Mouse (Mus musculus) MEL (cell line): ENCODE results near the gene Smbd1. TPM values are rescaled to one million over a fixed set of nuclear protein-coding genes. Genes with fewer than 3 reads are reported as not detected.

Experiments
- DNase-seq: peaks from one replicate; pipeline ENCODE4 v3.0.0; 2011; ENCODE audit warnings: low read depth, low spot score
- H3K27ac ChIP-seq: 2 replicates; pipeline ENCODE4 v1.5.1; 2012; ENCODE audit warnings: low read depth, mild to moderate bottlenecking, control low read depth, low read length, moderate library complexity; ENCODE audit not compliant: control insufficient read depth
- H3K27me3 ChIP-seq, 2 experiments: fragments of 150-350 bp in 1 of 2; sonication (generic) in 1 of 2; 2 replicates each; pipeline ENCODE4 v1.6.1; 2012; ENCODE audit warnings: low read length in 2 of 2, mild to moderate bottlenecking in 2 of 2, improper control_type of control experiment in 1 of 2, moderate library complexity in 1 of 2; ENCODE audit not compliant: insufficient read depth in 2 of 2, control insufficient read depth in 1 of 2
- H3K36me3 ChIP-seq, 2 experiments: 2 replicates each; pipeline ENCODE4 v1.6.1; 2012 to 2014; ENCODE audit warnings: low read length in 2 of 2, improper control_type of control experiment in 1 of 2, inconsistent platforms in 1 of 2, mild to moderate bottlenecking in 1 of 2; ENCODE audit not compliant: insufficient read depth in 2 of 2, control insufficient read depth in 1 of 2
- H3K4me1 ChIP-seq, 2 experiments: fragments of 150-350 bp in 1 of 2; sonication (generic) in 1 of 2; 2 replicates each; pipeline ENCODE4 v1.6.1; 2012; ENCODE audit warnings: low read length in 2 of 2, improper control_type of control experiment in 1 of 2, mild to moderate bottlenecking in 1 of 2; ENCODE audit not compliant: insufficient read depth in 2 of 2, control insufficient read depth in 1 of 2
- H3K4me3 ChIP-seq, 2 experiments: fragments of 150-350 bp in 1 of 2; sonication (generic) in 1 of 2; 2 replicates each; pipeline ENCODE4 v1.5.1; 2012; ENCODE audit warnings: low read depth in 2 of 2, low read length in 2 of 2, mild to moderate bottlenecking in 2 of 2, moderate library complexity in 2 of 2, control low read depth in 1 of 2, improper control_type of control experiment in 1 of 2; ENCODE audit not compliant: control insufficient read depth in 1 of 2, insufficient read depth in 1 of 2
- H3K79me2 ChIP-seq: 2 replicates; pipeline ENCODE4 v1.6.1; 2012; ENCODE audit warnings: mild to moderate bottlenecking, low read length, moderate library complexity; ENCODE audit not compliant: control insufficient read depth, poor library complexity, insufficient read depth
- H3K9ac ChIP-seq: 2 replicates; pipeline ENCODE4 v1.6.1; 2012; ENCODE audit warnings: low read depth, mild to moderate bottlenecking, control low read depth, low read length, moderate library complexity; ENCODE audit not compliant: control insufficient read depth, poor library complexity, severe bottlenecking
- H3K9me3 ChIP-seq: fragments of 150-350 bp; sonication (generic); replicated peaks from 2 replicates; pipeline ENCODE4 v1.6.1; 2012; ENCODE audit warnings: mild to moderate bottlenecking, low read length, improper control_type of control experiment, moderate library complexity; ENCODE audit not compliant: insufficient read depth
- CTCF ChIP-seq, 3 experiments: IDR thresholded peaks in 2 of 3; conservative IDR thresholded peaks in 1 of 3; 2 replicates each; pipeline ENCODE4 v1.5.1; 2011 to 2012; ENCODE audit warnings: low read length in 3 of 3, low read depth in 2 of 3, mild to moderate bottlenecking in 2 of 3, improper control_type of control experiment in 1 of 3, inconsistent platforms in 1 of 3, mixed read lengths in 1 of 3, moderate library complexity in 1 of 3; ENCODE audit not compliant: control insufficient read depth in 1 of 3, insufficient read depth in 1 of 3, poor library complexity in 1 of 3, severe bottlenecking in 1 of 3
- ELF1 ChIP-seq: IDR thresholded peaks from 2 replicates; pipeline ENCODE4 v1.6.1; 2014; ENCODE audit warnings: low read depth, mild to moderate bottlenecking, inconsistent platforms, low read length, improper control_type of control experiment, moderate library complexity
- EP300 ChIP-seq, 2 experiments: IDR thresholded peaks; 2 replicates each; pipeline ENCODE4 v1.6.1; 2011; ENCODE audit warnings: improper control_type of control experiment in 2 of 2, low read length in 2 of 2, low read depth in 1 of 2, mild to moderate bottlenecking in 1 of 2
- GATA1 ChIP-seq: IDR thresholded peaks from 2 replicates; pipeline ENCODE4 v1.6.1; 2011; ENCODE audit warnings: low read depth, low read length, improper control_type of control experiment
- HCFC1 ChIP-seq: IDR thresholded peaks from 2 replicates; pipeline ENCODE4 v1.6.1; 2012; ENCODE audit warnings: low read depth, mild to moderate bottlenecking, inconsistent platforms, low read length, improper control_type of control experiment, moderate library complexity
- JUND ChIP-seq: IDR thresholded peaks from 2 replicates; pipeline ENCODE4 v1.6.1; 2011; ENCODE audit warnings: low read depth, mild to moderate bottlenecking, improper control_type of control experiment, low read length
- KAT2A ChIP-seq: conservative IDR thresholded peaks from 2 replicates; pipeline ENCODE4 v1.6.1; 2012; ENCODE audit warnings: low read depth, low read length, improper control_type of control experiment, inconsistent platforms
- MAFK ChIP-seq: IDR thresholded peaks from 2 replicates; pipeline ENCODE4 v1.6.1; 2011; ENCODE audit warnings: low read depth, mild to moderate bottlenecking, low read length, improper control_type of control experiment, borderline replicate concordance
- MAX ChIP-seq: IDR thresholded peaks from 2 replicates; pipeline ENCODE4 v1.6.1; 2011; ENCODE audit warnings: low read length, improper control_type of control experiment
- NRF1 ChIP-seq: IDR thresholded peaks from 2 replicates; pipeline ENCODE4 v1.6.1; 2014; ENCODE audit warnings: low read depth, mild to moderate bottlenecking, inconsistent platforms, low read length, improper control_type of control experiment, moderate library complexity; ENCODE audit not compliant: poor library complexity, insufficient read depth, severe bottlenecking
- POLR2A ChIP-seq, 2 experiments: IDR thresholded peaks; 2 replicates each; pipeline ENCODE4 v1.6.1; 2011 to 2012; ENCODE audit warnings: low read length in 2 of 2, mild to moderate bottlenecking in 2 of 2, control low read depth in 1 of 2, improper control_type of control experiment in 1 of 2, low read depth in 1 of 2, moderate library complexity in 1 of 2; ENCODE audit not compliant: control insufficient read depth in 1 of 2, insufficient read depth in 1 of 2, poor library complexity in 1 of 2
- RCOR1 ChIP-seq: IDR thresholded peaks from 2 replicates; pipeline ENCODE4 v1.6.1; 2012; ENCODE audit warnings: low read depth, mild to moderate bottlenecking, inconsistent platforms, low read length, improper control_type of control experiment
- TCF12 ChIP-seq: IDR thresholded peaks from 2 replicates; pipeline ENCODE4 v1.6.1; 2014; ENCODE audit warnings: low read depth, mild to moderate bottlenecking, inconsistent platforms, low read length, improper control_type of control experiment, moderate library complexity
- USF2 ChIP-seq, 2 experiments: IDR thresholded peaks; 2 replicates each; pipeline ENCODE4 v1.6.1; 2011 to 2012; ENCODE audit warnings: improper control_type of control experiment in 2 of 2, low read length in 2 of 2, borderline replicate concordance in 1 of 2, inconsistent platforms in 1 of 2, low read depth in 1 of 2, mild to moderate bottlenecking in 1 of 2; ENCODE audit not compliant: insufficient read depth in 1 of 2
- ZMIZ1 ChIP-seq: IDR thresholded peaks from 2 replicates; pipeline ENCODE4 v1.6.1; 2012; ENCODE audit warnings: low read depth, mild to moderate bottlenecking, inconsistent platforms, low read length, improper control_type of control experiment, moderate library complexity
- ZNF384 ChIP-seq: IDR thresholded peaks from 2 replicates; pipeline ENCODE4 v1.6.1; 2012; ENCODE audit warnings: low read depth, mild to moderate bottlenecking, inconsistent platforms, low read length, improper control_type of control experiment
- polyA plus RNA-seq, 2 experiments: library from polyadenylated mRNA; stranded (reverse) in 1 of 2; unstranded in 1 of 2; fragments of >175 nt in 1 of 2; fragments of >200 nt in 1 of 2; gene quantifications; 2 replicates each; pipeline versions ENCODE4 v1.2.1 to v1.2.4; 2012; ENCODE audit warnings: low replicate concordance in 2 of 2, low read depth in 1 of 2; ENCODE audit not compliant: insufficient read length in 2 of 2, insufficient read depth in 1 of 2, missing spikeins in 1 of 2
- total RNA-seq: library from RNA; depleted of rRNA; stranded (reverse); fragments of 300-350 nt; gene quantifications from 2 replicates; pipeline ENCODE4 v1.2.3, GENCODE M21; 2012; rRNA removed

The Smbd1 gene
- not detected in 2 replicates for total RNA-seq
- polyA plus RNA-seq = not detected

DNA sequence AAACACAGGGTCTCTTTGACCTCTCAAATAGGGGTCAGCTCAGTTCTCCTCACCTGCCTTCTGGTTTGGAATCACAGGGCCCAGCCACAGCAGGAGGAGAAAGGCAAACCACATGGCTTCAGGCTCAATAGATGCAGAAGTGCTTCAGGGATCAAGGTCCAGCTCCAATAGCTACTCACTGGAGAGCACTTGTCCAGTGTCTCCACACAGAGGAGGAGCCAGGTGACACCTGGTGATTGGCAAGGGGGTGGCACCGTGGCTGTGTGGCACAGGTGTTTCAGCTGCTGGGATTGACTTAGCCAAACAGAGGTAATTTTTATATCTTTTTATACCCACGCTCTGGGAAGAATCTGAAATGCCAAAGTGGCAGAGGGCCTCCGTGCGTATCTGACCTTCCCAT, at the start of gene Smbd1:
Gene Smbd1, minus strand, starts transcription at position 157 of the 400 bp plus-strand sequence.
- Histone ChIP-seq H3K27ac (no peak within 1 kb of the TSS), H3K9me3 (no peaks in the 10 kb centered on the region), H3K27me3 (no peaks in the 10 kb centered on the region), H3K4me1 (peaks cover 0 to 18% of the 10 kb centered on the region in 2 experiments; a peak in 2 of 4 replicates), H3K4me3 (no peak within 1 kb of the TSS), H3K36me3 (peaks cover 0 to 7% of the 10 kb centered on the region in 2 experiments; a peak in 2 of 4 replicates), H3K79me2 (no peaks in the 10 kb centered on the region), H3K9ac (no peak within 1 kb of the TSS)
- TF ChIP-seq MAFK = no peak
- no peak for TF ChIP-seq ELF1
- no peak for TF ChIP-seq USF2 (IDR thresholded peaks at IDR 0.05; ENCODE audit: borderline replicate concordance in 1 of 2, insufficient read depth in 1 of 2, low read depth in 1 of 2, low read length in 2 of 2)
- TF ChIP-seq ZNF384 = no peak
- no peak for TF ChIP-seq KAT2A
- DNase-seq = no peak

DNA sequence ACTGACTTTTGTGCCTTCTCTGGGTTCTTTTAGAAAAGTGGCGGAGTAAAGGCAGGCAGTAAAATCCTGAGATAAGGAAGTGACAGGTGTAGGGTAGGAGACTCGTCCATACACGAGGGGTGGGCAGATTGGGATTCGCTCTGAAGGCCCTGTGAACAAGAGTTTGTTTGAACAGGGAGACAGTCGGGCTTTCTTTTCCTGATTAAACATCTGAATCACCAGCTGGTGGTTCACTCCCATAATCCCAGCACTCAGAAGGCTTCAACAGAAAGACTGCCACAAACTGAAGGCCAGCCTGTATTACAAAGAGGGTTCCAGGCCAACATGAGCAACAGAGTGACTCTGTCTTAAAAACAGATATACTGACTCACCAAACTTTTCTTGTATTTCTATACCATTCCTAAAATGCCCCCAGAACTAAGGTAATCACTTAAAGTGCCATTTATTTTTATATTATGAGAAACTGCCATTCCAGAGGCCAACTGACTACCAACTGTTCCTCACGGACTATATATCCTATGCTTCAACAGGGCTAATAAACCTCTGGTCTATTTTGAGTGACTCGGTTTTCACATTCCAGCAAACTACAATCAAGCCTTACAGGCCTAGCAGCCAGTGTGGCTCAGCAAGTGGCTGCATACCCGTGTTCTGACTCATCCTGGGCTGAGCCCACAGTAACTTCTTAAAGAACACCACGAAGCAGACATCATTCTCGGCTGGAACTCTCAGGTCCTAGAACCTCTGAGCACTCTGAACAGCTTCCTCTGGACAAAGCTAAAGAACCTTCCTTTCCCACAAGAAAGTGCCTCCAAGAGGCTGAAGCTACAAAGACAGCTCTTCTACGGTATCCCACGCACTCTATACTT, 48.7 kb upstream of the Smbd1 start:
- no peaks in the 10 kb centered on the region for H3K27me3 ChIP-seq
- TF ChIP-seq POLR2A (IDR thresholded peaks at IDR 0.05; ENCODE audit: control insufficient read depth in 1 of 2, insufficient read depth in 1 of 2, low read depth in 1 of 2, low read length in 2 of 2, poor library complexity in 1 of 2) (no peak), MAX (no peak), KAT2A (no peak), RCOR1 (no peak), NRF1 (no peak), TCF12 (no peak), HCFC1 (no peak), ELF1 (no peak), CTCF (IDR thresholded peaks at IDR 0.05 in 2 of 3, conservative IDR thresholded peaks at IDR 0.05 in 1 of 3; ENCODE audit: control insufficient read depth in 1 of 3, insufficient read depth in 1 of 3, low read depth in 2 of 3, low read length in 3 of 3, poor library complexity in 1 of 3, severe bottlenecking in 1 of 3) (no peak), JUND (no peak), GATA1 (no peak), ZMIZ1 (no peak), EP300 (IDR thresholded peaks at IDR 0.05; ENCODE audit: low read depth in 1 of 2, low read length in 2 of 2) (no peak)
- TF ChIP-seq, all 39 proteins: peak for 0
- Histone ChIP-seq H3K27ac (no peak overlapping the region), H3K4me3 (no peak overlapping the region), H3K4me1 (peaks cover 0 to 3% of the 10 kb centered on the region in 2 experiments; a peak in 2 of 4 replicates), H3K36me3 (peaks cover 0 to 5% of the 10 kb centered on the region in 2 experiments; a peak in 3 of 4 replicates), H3K79me2 (no peaks in the 10 kb centered on the region), H3K9ac (no peak overlapping the region), H3K9me3 (no peaks in the 10 kb centered on the region)
- DNase-seq = no peak
